Mouse (Mus musculus) heart, postnatal 4 days (tissue): Measurements from ENCODE around the gene Tmod2. TPM values are rescaled to one million over a fixed set of nuclear protein-coding genes. Genes with fewer than 3 reads are reported as not detected.
A peak's percentile ranks its signal among the peaks of the same experiment; 100 is the strongest.
"Not testable (repeated sequence)": the region's sequence is repeated elsewhere in the genome, so short reads cannot be mapped to it uniquely, and the experiment has no call there.

Experiments used
- DNase-seq: peaks from one replicate; pipeline ENCODE4 v3.0.0; 2021
- total RNA-seq, 2 experiments: library from RNA; stranded (reverse); gene quantifications; 2 replicates each; pipeline ENCODE4 v1.2.3; 2021

The Tmod2 gene
- 1 to 10 TPM; 4.6 to 5.6 TPM for total RNA-seq

DNA sequence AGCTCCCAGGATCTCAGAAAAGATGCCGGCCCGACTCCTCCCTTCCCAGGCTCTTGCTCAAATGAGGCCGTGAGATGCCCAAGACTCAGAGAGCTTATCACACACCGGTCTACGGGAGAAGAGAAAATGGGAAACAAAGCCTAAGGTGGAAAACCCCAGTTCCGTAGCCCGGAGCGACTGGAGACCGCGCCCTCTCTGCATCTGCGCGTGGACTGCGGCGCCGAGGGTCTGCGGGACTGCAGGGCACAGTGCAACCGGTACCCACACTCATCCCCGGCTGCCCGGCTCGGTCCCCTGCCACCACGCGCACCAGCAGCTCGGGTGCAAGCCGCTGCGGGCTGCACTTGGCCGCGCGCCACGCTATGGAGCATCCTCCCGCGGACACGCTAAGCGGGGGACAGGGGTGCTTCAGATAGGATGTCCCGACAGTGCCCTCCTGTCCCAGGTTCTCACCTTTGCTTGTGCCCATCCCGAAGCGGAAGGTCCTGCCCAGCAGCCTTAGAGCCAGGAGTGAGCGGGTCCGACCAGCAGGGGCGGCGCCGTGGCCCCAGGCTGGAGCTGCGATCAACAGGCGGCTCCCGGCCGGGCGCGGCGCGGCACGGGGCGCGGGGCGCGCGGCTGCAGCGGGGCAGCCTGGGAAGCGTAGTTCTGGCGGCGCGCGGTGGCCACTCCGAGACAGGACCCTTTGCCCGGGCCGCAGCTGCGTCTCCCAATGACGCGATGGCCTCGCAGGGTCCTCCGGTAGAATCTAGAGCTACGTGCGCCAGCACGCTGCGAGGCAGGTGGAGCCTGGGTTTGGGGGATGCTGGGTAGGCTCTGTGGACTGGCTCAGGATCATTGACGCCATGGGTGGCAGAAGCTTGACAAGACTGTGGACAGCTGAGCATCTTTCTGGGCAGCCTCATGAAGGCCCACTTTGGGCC is at the start of gene Tmod2:
Tmod2 (minus strand) TSS at position 755 of the 923 bp plus-strand sequence.
- DNase-seq: peak; percentile 62

DNA sequence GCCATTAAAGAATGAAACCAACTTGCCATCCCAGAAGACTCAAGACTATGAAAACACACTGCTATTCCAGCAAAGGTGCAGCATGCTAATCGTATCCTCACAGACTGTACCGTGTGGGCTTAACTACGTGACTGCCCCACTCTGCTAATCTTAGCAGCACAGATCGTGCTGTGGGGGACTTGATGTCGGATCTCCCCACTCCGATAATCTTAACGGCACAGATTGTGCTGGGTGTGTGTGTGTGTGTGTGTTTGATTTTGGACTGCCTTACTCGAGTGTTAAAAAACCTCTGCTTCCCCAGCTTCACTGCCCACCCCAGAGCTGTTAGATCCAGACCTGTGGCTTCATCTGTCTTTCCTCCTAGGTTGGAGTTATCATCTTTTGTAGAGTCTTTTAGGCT is 49.8 kb upstream of the Tmod2 start:
- DNase-seq: no peak

DNA sequence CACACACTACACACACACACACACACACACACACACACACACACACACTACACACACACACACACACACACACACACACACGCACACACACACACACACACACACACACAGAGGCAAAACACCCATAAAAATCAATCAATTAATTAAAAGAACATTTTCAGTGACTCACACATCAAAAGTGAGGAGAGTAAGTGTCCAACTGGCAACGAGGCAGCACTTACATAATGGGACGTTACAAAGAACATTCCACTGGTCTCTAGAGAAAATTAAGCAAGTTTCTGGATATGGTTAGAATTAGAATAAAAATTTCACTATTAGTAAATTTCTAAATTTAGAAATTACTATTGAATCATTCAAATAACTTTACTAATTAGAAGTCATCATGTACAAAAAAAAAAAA is 45.3 kb upstream of the Tmod2 start:
- peak; percentile 18 for DNase-seq

DNA sequence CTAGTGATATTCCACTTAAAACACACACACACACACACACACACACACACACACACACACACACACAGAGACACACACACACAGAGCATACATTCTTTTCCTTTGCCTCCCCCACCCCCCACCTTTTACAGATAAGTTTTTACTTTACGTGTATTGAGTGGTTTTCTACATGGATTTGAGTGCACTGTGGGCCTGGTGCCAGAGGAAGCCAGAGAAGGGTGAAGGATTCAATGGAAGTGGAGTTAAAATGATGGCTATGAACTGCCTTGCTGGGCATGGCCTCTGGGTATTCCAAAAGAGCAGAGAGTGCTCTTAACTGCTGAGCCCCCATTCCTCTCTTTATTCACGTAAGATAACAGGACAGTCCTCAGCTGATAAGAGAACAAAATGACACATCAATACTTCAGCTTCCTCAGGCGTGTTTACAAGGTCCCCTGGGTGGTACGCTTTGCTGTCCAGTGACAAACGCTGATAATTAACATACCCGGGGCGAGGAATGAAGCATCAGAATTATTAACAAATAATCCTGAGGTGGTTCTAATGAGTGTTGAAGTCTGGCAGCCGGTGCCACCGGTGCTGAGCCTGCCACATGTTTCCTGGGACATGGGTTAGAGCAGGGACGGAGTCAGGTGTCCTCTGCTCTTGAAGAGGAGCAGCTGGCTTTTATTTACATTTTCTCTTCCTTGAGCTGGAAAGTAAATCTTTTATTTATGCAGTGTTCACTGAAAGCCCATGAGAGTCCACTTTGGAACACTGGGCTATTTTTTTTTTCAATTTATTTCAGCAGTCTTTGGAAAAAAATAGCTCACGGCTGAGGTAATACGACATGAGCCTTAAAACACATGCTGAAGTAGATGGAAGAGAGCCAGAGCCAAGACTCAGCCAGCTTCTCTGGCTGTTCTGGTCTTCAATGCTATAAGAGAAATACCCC is 43.1 kb upstream of the Tmod2 start:
- DNase-seq: peak; percentile 59

DNA sequence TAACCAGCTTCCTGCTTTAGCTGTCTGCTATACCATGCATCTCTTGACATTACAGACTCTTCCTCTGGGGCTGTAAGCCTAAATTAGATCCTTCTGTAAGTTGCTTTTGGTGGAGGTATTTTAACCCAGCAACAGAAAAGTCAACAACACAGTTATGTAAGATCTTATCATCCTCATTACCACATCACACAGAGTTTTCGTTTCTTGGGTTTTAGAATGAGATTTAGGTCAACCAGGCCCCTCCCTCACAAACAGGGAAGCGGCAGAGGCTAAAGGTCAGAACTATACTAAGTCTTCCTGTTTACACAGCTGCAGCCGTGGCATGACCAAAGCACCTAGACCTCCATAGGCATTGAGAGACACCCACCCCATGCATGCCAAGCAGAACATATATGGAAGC is 34.3 kb upstream of the Tmod2 start:
- no peak for DNase-seq

DNA sequence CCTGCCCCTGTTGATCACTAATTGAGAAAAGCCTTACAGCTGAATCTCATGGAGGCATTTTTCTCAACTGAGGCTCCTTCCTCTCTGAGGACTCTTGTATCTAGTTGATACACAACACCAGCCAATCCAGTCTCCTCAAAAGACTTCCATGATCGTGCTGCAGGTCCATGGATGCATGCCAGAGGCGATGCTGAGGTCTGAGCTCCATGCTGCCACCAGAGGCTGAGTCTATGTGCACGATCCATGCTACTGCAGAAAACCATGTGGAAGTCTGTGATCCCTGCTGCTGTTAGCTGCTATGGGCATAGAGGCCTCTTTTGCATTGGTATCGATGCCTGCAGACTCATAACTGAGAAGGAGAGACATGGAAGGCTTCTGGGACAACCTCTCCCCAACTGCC is 23.1 kb upstream of the Tmod2 start:
- DNase-seq: no peak

DNA sequence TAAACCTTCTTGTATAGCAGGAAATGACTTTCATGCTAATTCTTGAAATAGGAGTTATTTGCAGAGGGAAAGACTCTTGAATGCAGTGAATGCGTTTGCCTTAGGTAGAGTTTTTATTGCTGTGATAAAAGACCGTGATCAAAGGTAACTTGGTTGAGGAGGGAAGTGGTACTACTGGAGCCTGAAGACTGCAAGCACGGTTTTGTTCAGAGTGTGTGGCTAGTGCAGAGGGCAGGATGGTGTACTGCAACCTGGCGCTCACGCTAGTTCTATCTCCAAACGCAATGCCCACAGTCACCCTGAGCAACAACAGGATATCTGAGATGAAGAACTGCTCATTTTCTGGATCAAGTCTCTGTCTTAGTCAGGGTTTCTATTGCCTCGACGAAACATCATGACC is 22.5 kb upstream of the Tmod2 start:
- DNase-seq: no peak

DNA sequence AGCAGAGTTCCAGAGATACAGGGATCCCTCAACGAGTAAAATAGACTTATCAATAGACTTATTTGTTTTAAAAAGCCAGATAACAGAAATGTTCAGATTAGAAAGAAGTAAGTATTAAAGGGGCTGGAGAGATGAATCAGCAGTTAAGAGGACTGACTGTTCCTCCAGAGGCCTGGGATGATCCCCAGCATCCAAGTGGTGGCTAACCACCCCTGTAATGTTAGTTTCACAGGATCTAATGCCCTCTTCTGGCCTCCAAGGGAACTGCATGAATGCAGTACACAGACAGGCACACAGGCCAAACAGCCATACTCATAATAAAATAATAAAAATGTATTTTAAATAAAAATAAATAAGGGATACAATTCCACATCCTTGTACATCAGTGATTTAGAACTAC is 21.8 kb upstream of the Tmod2 start:
- DNase-seq: peak; percentile 28

DNA sequence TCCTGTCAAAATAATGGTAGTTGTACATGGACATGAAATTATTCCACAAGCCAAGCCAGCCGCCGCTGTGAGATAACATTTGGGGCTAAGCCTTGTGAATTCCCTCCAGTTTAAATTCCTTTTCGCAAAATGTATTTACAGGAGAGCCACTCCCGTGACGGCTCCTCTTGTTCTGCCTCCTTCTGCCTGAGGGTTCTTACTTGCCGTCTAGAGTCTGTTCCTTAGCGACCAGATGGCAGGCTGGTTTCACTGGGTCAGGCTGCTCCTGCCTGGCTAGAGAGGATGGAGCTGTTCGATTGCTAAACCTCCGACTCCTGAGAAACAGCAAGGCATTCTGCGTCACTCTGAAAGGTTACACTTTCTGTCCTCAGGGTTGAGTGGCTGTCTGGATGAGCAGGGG is 21.0 kb upstream of the Tmod2 start:
- DNase-seq: no peak

DNA sequence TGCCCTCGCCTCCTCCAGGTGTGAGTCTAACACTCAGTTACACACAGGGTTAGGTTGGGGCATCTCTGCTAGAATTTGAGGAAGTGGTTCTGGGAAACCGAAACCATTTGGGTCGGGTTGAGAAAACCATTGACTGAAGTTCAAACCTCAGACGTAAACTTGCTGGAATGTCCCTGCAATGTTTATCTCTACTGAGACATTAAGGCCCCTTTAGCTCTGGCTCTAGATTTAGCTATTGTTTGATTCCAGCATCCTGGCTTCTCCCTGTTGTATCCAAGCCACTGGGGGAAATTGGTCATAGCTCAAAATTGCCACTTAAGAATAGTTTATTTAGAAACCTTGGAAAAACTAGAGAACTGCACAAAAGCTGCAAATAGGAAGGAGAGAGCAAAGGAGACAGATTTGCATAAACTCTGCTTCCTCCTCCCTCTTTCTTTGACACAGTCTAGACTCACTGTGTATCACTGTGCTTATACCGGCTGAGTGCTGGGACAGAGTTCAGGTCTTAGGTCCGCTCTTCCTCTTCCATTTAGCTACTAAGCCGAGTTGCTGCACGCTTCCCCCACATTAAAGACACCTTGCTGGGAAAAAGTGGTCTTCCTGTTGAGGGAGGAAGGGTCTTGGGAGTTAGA is 19.8 kb upstream of the Tmod2 start:
- no peak for DNase-seq

DNA sequence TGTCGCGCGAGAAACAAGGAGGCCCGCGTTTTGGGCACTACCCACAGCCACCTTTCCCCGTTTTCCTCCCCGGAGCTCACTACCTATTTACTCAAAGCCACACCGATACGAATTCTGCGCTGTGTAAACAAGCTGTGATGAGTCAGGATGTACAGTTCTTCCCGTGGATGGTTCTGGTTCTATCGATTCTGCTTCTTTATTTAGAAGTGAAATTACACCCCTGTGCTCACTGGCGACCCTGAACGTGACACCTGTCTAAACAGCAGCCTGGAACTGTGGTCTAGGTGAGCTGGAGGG is 15.1 kb upstream of the Tmod2 start:
- DNase-seq: no peak

DNA sequence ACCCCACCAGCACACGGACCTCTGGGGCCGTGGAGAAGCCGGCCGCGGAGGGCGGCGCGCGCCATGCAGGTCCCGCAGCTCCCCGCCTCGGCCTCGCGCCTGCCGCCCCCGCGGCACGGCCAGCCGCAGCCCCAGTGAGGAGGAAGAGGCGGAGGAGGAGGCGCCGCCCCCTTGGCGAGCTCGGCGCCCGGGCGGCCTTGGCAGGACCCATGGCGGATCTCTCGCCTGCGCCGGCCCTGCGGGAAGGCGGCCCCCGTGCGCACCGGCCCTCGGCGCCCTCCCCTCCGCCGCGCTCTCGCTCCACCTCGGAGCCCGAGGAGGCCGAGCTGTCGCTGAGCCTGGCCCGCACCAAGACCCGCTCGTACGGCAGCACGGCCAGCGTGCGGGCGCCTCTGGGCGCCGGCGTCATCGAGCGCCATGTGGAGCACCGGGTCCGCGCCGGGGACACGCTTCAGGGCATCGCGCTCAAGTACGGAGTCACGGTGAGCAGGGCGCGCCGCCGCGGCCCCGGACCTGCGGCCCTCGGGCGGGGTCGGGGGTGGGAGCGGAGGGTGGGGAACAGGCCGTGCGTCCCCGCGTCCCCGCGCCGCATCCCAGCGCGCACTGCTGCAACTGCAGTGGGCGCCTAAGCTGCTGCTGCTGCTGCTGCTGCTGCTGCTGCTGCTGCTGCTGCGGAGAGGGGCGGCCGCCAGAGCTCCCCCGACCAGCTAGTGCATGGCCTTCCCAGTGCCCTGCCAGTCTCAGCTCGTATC is 14.6 kb upstream of the Tmod2 start, which contains the start of gene Lysmd2:
Lysmd2 (plus strand) TSS at position 186 of the 752 bp plus-strand sequence.
- peak; percentile 77 for DNase-seq

DNA sequence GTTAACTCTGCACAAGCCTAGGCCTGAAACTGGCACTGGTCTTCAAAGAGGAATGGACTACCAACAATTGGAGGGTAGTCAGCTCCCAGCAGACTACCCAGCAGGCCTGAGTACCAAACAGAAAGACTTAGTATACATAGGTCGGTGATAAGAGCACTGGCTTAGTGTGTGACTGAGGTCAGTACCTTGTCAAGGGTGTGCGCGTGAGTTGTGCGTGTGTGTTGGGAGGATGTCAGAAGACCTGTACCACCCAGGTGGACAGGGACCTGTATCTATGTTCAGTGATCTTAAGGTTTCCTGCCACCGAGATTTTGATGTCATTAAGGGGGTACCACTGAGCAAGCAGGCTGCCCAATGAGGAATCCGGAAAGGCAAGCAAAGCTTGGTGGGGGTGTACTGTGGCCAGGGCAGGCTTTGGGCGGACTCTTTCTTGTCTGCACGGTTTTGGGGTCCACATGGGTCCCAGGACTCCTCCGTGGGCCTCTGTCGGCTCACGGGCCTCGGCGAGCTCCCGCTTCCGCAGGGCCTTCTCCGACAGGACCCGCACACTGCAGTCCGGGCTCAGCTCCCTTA is 13.9 kb upstream of the Tmod2 start:
- DNase-seq: no peak

DNA sequence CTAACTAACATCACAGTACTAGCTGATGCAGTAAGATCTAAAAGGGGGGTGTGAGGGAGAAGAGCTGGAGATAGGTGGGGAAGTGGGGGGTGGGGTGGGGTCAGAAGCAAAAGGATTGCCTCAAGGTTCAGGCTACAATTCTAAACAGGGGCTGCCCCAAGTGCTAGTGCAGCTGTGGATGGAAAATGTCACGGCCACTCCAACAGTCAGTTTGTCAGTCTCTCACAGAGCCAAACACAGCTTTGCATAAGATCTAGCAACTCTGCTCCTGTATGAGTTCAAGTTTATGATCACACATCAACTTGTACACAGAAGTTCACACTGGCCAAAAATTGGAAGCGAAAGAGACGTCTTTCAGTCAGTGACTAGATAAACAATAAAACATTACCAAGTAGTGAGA is 10.3 kb upstream of the Tmod2 start:
- no peak for DNase-seq

DNA sequence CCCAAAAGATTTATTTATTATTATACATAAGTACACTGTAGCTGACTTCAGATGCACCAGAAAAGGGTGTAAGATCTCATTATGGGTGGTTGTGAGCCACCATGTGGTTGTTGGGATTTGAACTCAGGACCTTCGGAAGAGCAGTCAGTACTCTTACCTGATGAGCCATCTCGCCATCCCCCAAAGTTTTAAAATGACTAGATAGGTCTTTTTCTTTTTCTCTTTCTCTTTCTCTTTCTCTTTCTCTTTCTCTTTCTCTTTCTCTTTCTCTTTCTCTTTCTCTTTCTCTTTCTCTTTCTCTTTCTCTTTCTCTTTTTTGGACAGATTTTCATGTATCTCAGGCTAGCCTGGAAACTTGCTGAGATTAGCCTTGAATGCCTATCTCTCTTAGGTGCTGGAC is 8.6 kb upstream of the Tmod2 start:
- DNase-seq: not testable (repeated sequence)

DNA sequence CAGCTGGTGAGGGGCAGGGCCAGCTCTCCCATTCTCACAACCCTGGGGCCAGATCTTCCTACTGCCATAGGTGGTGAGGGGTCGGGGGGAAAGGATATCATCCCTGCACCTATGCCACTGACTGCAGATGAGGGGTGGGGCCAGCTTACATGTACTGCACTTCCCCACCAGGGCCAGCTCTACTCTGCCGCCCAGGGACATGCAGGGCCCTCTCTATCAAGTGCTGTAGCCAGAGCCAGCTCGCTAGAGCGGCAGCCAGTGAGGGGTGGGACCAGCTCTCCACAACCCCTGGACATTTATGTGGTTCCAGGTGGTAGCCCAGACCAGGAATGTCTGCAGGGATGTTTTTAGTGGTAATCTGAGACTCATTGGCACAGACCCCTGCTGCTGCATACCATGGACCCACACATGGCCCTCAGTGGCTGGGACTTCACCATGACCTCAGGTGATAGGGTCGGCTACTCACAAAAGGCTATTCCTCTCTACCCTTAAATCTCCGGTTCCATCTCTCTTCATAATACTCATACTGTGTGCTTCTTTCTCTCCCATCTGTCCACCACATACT is 7.8 kb upstream of the Tmod2 start:
- DNase-seq: no peak

DNA sequence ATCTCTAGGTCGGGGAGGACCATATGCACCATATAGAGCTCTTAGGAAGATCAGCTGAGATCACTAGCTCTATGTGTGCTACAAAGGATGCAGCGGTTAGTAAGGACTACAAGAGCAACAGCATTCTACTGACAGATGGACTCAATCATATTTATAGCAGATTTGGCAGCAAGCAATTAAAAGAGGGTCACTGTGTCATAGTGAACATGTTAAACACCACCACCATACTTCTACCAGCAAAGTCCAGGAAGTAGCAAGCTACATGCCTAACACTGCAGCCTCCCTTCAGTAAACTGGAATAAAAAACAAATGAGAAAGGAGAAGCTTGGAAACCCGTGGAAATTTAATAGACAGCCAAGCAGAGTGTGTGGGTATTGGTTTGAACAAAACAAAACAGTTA is 5.4 kb upstream of the Tmod2 start:
- DNase-seq: no peak

DNA sequence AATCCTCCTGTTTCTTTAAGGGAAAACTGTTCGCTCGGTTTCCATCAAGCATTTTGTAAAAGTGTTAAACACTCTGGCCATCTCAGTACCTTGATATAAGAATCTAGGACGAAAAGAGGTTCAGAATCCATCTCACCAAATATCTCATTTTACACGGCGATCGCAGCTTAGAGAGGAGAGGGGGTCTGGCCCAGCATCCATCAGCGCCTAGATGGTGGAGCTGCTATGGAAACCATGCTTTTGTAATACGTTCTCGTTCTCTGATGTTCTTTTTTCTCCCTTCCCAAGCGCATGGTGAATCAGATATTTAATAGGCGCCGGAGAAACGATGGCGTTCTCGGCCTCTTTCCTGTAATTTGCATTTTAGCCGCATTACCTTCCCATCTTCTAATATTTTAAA is 1.2 kb downstream of the Tmod2 start:
- no peak for DNase-seq

DNA sequence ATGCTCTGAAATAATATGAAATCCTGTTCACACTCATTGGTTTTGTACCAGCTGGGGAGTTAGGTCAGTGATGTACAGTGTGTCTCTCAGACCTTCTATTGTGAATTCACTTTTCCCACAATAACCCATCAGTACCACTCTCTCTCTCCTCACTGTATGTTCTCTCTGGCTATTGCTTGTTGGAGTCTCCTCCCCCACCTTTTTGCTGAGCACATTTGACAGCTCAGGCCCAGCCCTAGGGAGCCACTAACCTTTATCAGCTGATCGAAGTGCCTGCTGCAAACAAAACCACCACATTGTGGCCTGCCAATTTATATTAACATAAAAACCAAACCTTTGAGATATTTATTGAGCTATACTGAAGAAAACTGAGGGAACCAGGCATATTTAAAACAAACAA is 1.6 kb downstream of the Tmod2 start:
- no peak for DNase-seq

DNA sequence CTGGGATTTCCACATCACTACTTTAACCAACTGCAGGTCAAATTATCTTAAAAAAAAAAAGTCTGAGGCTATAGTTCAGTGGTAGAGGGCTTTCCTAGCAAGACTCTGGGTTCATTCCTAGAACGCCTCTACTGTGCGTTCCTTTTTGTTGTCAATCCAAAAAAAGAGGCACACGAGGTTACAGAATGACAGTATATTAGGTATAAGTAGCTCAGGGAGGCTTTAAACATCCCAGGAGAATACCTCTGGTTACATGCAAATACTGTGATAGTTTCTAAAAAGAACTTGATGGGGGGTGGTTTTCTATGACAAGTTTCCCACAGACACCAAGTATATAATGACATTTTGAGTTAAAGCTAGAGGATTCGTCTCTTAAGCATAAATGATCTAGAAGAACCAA is 3.6 kb downstream of the Tmod2 start:
- no peak for DNase-seq

DNA sequence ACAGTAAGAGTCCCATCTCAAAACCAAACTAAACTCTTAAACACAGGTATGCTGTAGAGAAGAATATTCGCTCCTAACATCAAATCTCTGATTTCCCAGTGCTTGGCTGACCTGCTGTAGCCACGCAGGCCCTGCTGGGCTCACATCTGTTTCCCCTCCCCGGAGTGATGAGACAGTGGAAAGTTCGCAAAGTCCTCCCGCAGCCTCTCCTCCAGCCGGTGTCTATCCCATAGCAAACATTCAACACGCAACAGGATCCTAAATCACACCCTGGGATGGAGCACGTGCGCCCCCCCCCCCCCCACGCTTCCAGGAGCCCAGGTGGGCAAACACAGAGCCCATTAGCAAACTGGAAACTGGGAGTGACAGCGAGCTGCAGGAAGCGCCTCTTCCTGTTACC is 9.6 kb downstream of the Tmod2 start:
- peak; percentile 21 for DNase-seq
